Mouse (Mus musculus) v-Abl transformed pro-B cells (cell line): ENCODE data around the gene Pkp3.

Experiments
- in situ Hi-C, 2 experiments: fragments of 400-800 bp; cut with MboI; formaldehyde crosslinking; loops; one replicate each; pipeline ENCODE4 v1.15.1; 2025; ENCODE audit not compliant: unreplicated experiment in 2 of 2

Gene Pkp3

GRCm38 (mm10) chr7:141079481-141080449 is 1.7 kb downstream of the Pkp3 start:
- in situ Hi-C loops, result no loop called here

- in situ Hi-C loops, result no loop called here
These were observed 9.9 kb downstream of the Pkp3 start for GRCm38 (mm10) chr7:141087894-141088293.

GRCm38 (mm10) chr7:141088473-141088872 is 10.5 kb downstream of the Pkp3 start:
- in situ Hi-C loops, result no loop called here

GRCm38 (mm10) chr7:141090228-141090627 is 12.2 kb downstream of the Pkp3 start:
- in situ Hi-C loops, result loop anchor here (5.0 to 10.0 kb wide), 2 partner anchors 87 to 275 kb away; no protein-coding TSS in a partner anchor

- in situ Hi-C loops, result loop anchor here (5.0 to 10.0 kb wide), 2 partner anchors 85 to 273 kb away; no protein-coding TSS in a partner anchor
These were observed 14.2 kb downstream of the Pkp3 start for GRCm38 (mm10) chr7:141092051-141092735.

GRCm38 (mm10) chr7:141093950-141094349 is 15.9 kb downstream of the Pkp3 start:
- in situ Hi-C loops, result loop anchor here (5.0 to 10.0 kb wide), 2 partner anchors 83 to 271 kb away; no protein-coding TSS in a partner anchor

- in situ Hi-C loops, result loop anchor here (5.0 to 10.0 kb wide), 3 partner anchors 78 to 270 kb away; partner anchors contain the start of gene Rnh1 (in 1 of the 2)
These were observed 16.6 kb downstream of the Pkp3 start for GRCm38 (mm10) chr7:141094487-141095205.

- in situ Hi-C loops, result loop anchor here (5.0 to 10.0 kb wide), 2 partner anchors 76 to 269 kb away; partner anchors contain the start of gene Rnh1 (in 1 of the 2)
These were observed 18.0 kb downstream of the Pkp3 start for GRCm38 (mm10) chr7:141096021-141096420.

GRCm38 (mm10) chr7:141096649-141097056 is 18.6 kb downstream of the Pkp3 start:
- in situ Hi-C loops, result loop anchor here (5.0 to 10.0 kb wide), 2 partner anchors 76 to 268 kb away; partner anchors contain the start of gene Rnh1 (in 1 of the 2)

GRCm38 (mm10) chr7:141097177-141097576 is 19.2 kb downstream of the Pkp3 start:
- in situ Hi-C loops, result loop anchor here (5.0 to 10.0 kb wide), 2 partner anchors 75 to 268 kb away; partner anchors contain the start of gene Rnh1 (in 1 of the 2)

- in situ Hi-C loops, result loop anchor here (5.0 to 10.0 kb wide), 2 partner anchors 72 to 265 kb away; partner anchors contain the start of gene Rnh1 (in 1 of the 2)
These were observed 22.1 kb downstream of the Pkp3 start, which contains the start of gene Sigirr for GRCm38 (mm10) chr7:141099911-141100691. Gene Sigirr, minus strand, starts transcription at chr7:141100572.

- in situ Hi-C loops, result no loop called here
These were observed 25.1 kb downstream of the Pkp3 start for GRCm38 (mm10) chr7:141103161-141103560.

- in situ Hi-C loops, result no loop called here
These were observed 37.9 kb downstream of the Pkp3 start for GRCm38 (mm10) chr7:141115874-141116273.

- in situ Hi-C loops, result no loop called here
These were observed 39.6 kb downstream of the Pkp3 start, which contains the start of gene Ano9 for GRCm38 (mm10) chr7:141117636-141118035. Gene Ano9, minus strand, starts transcription at chr7:141117806.

GRCm38 (mm10) chr7:141119487-141119886 is 41.5 kb downstream of the Pkp3 start:
- in situ Hi-C loops, result no loop called here

- in situ Hi-C loops, result no loop called here
These were observed 42.6 kb downstream of the Pkp3 start for GRCm38 (mm10) chr7:141120605-141121004.

- in situ Hi-C loops, result no loop called here
These were observed 43.1 kb downstream of the Pkp3 start for GRCm38 (mm10) chr7:141121051-141121531.

- in situ Hi-C loops, result no loop called here
These were observed 44.2 kb downstream of the Pkp3 start, which contains the start of gene Ptdss2 for GRCm38 (mm10) chr7:141122245-141122644. Gene Ptdss2, plus strand, starts transcription at chr7:141122382.
